Mouse (Mus musculus) testis, adult 2 months (tissue): ENCODE measurements around the gene Gtf2i.

Experiments
- CTCF ChIP-seq: fragments of 200-500 bp; IDR thresholded peaks from 2 replicates; pipeline ENCODE4 v1.5.1; 2012; ENCODE audit warnings: low read depth, mild to moderate bottlenecking, inconsistent platforms, low read length, moderate library complexity; ENCODE audit not compliant: control insufficient read depth, insufficient read depth, insufficient replicate concordance
- POLR2A ChIP-seq: fragments of 200-500 bp; IDR thresholded peaks from 2 replicates; pipeline ENCODE4 v1.6.1; 2012; ENCODE audit warnings: low read depth, mild to moderate bottlenecking, inconsistent platforms, low read length, moderate library complexity; ENCODE audit not compliant: control insufficient read depth

GRCm38 (mm10) chr5:134235111-134235510, 79.4 kb downstream of the Gtf2i start:
- TF ChIP-seq CTCF (no peak), POLR2A (no peak)
